Mouse (Mus musculus) layer of hippocampus, postnatal 25 days (tissue): ENCODE measurements at regions not wholly inside any gene's neighbourhood (a gene's known extent, or its start where the extent isn't known, plus 50 kb on each side); places are given as distances from the start of the nearest gene placed in this dataset.
A peak's percentile ranks its signal among the peaks of the same experiment; 100 is the strongest.

ENCODE experiments used
- DNase-seq, 2 experiments: peaks; one replicate each; pipeline ENCODE4 v3.0.0; 2022; ENCODE audit warnings: mixed read lengths in 2 of 2, low spot score in 1 of 2; ENCODE audit errors: extremely low spot score in 1 of 2

GRCm38 (mm10) chr8:127885211-127885610 lies 473.2 kb upstream of the Nrp1 start:
- no peak for DNase-seq

GRCm38 (mm10) chr8:127885831-127886230 lies 472.6 kb upstream of the Nrp1 start:
- DNase-seq: no peak

- no peak for DNase-seq
These were observed 467.7 kb upstream of the Nrp1 start for GRCm38 (mm10) chr8:127890729-127891128.

GRCm38 (mm10) chr8:127894284-127894683 lies 464.1 kb upstream of the Nrp1 start:
- no peak for DNase-seq

- no peak for DNase-seq
These were observed 450.0 kb upstream of the Nrp1 start for GRCm38 (mm10) chr8:127908436-127908835.

GRCm38 (mm10) chr8:127909580-127909979 lies 448.8 kb upstream of the Nrp1 start:
- no peak for DNase-seq

GRCm38 (mm10) chr8:127914086-127914485 lies 444.3 kb upstream of the Nrp1 start:
- no peak for DNase-seq

GRCm38 (mm10) chr8:127914914-127915313 lies 443.5 kb upstream of the Nrp1 start:
- DNase-seq: no peak

- no peak for DNase-seq
These were observed 442.8 kb upstream of the Nrp1 start for GRCm38 (mm10) chr8:127915591-127916028.

- no peak for DNase-seq
These were observed 436.5 kb upstream of the Nrp1 start for GRCm38 (mm10) chr8:127921925-127922324.

GRCm38 (mm10) chr8:127923321-127923720 lies 435.1 kb upstream of the Nrp1 start:
- no peak for DNase-seq

GRCm38 (mm10) chr8:127932276-127932675 lies 426.1 kb upstream of the Nrp1 start:
- no peak for DNase-seq

- DNase-seq: no peak
These were observed 421.5 kb upstream of the Nrp1 start for GRCm38 (mm10) chr8:127936792-127937435.

- DNase-seq: peak in 1 of 2 experiments; percentile 23
These were observed 419.0 kb upstream of the Nrp1 start for GRCm38 (mm10) chr8:127939284-127939985.

GRCm38 (mm10) chr8:127939986-127940359 lies 418.4 kb upstream of the Nrp1 start:
- DNase-seq: no peak

GRCm38 (mm10) chr8:127942319-127942718 lies 416.1 kb upstream of the Nrp1 start:
- no peak for DNase-seq

- no peak for DNase-seq
These were observed 413.4 kb upstream of the Nrp1 start for GRCm38 (mm10) chr8:127944955-127945498.

- no peak for DNase-seq
These were observed 400.8 kb upstream of the Nrp1 start for GRCm38 (mm10) chr8:127957571-127957970.

GRCm38 (mm10) chr8:127958351-127959044 lies 399.9 kb upstream of the Nrp1 start:
- no peak for DNase-seq

GRCm38 (mm10) chr8:127962862-127963261 lies 395.5 kb upstream of the Nrp1 start:
- DNase-seq: no peak

- DNase-seq: no peak
These were observed 394.8 kb upstream of the Nrp1 start for GRCm38 (mm10) chr8:127963625-127964024.
